Comparison of ENCODE assay signal across 12 mouse cellular contexts in the genomic region with DNA sequence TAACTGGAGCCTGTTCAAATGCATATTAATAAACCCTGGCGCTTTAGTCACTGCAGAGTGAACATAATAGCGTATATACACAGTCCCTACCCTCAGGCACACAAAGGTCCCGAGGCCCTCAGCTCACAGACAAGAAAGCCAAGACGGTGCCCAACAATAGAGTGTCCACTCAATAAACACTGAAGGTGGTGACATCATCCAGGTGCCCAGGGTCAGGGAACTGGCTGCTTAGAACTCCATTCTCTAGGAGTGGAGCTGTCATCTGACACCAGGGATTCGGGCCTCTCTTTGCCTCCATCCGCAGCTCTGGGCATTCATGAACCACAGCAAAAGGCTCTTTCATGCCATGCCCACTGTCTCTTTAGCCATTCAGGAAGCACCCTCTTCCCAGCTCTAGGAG. TPM values are rescaled to one million over a fixed set of nuclear protein-coding genes. Genes with fewer than 3 reads are reported as not detected.
DNase-seq lines count a peak whose midpoint lies in the region; ATAC-seq and TF ChIP-seq lines count a peak whose summit lies in the region.
"Had no signal": no experiment of that assay in that cellular context is flagged by ENCODE, and none has a peak within 500 bp of the region (broad histone marks: within the 10 kb centered on the region; RNA-seq: fewer than 3 reads in every experiment).

No protein-coding gene starts in this region.

- TF ChIP-seq POLR2A in thymus, adult 2 months (IDR thresholded peaks at IDR 0.05; ENCODE audit: control insufficient read depth, extremely low read depth, insufficient read depth, low read length, poor library complexity), result no peak

- 41% methylated on average over 6 of the region's 6 CpGs for WGBS in kidney, embryonic 15.5 days
- 45% methylated on average over 6 of the region's 6 CpGs for WGBS in embryonic facial prominence, embryonic 10.5 days
- WGBS in forebrain, embryonic 15.5 days, result 4% methylated on average over 6 of the region's 6 CpGs
- whole genome bisulfite sequencing in midbrain, embryonic 14.5 days, result 9% methylated on average over 6 of the region's 6 CpGs
- WGBS in thymus, adult 2 months, result 97% methylated on average over 6 of the region's 6 CpGs

- peaks cover 35% of the 10 kb centered on the region for H3K36me3 ChIP-seq in kidney, embryonic 15.5 days
- H3K36me3 ChIP-seq in embryonic facial prominence, embryonic 10.5 days (replicated peaks), result peaks cover 52% of the 10 kb centered on the region
- H3K36me3 ChIP-seq in forebrain, embryonic 15.5 days, result peaks cover 6% of the 10 kb centered on the region
- H3K36me3 ChIP-seq in midbrain, embryonic 14.5 days (ENCODE audit: control insufficient read depth, insufficient read depth, low read length), result 0 out of 2 replicates have a peak, but pooled peaks cover 3% of the 10 kb centered on the region
- no peaks in the 10 kb centered on the region for H3K36me3 ChIP-seq in thymus, adult 2 months (ENCODE audit: control insufficient read depth, insufficient read depth, low read length)

- H3K27ac ChIP-seq in kidney, embryonic 15.5 days, result no peak overlapping the region
- H3K27ac ChIP-seq in embryonic facial prominence, embryonic 10.5 days (replicated peaks), result 0 out of 2 replicates have a peak overlapping the region, but pooled peaks have one; percentile 14
- 0 out of 2 replicates have a peak overlapping the region, but pooled peaks have one; percentile 3 for H3K27ac ChIP-seq in forebrain, embryonic 15.5 days (replicated peaks)
- no peak overlapping the region for H3K27ac ChIP-seq in midbrain, embryonic 14.5 days (replicated peaks; ENCODE audit: low read depth, low read length)
- H3K27ac ChIP-seq in thymus, adult 2 months (ENCODE audit: control insufficient read depth, insufficient read depth, low read length), result no peak overlapping the region
- H3K27ac ChIP-seq: liver, embryonic 12.5 days had no signal

- no peak for ATAC-seq in kidney, embryonic 15.5 days (replicated peaks; ENCODE audit: low FRiP score)
- no peak for ATAC-seq in forebrain, embryonic 15.5 days (replicated peaks)
- ATAC-seq in midbrain, embryonic 14.5 days (ENCODE audit: low FRiP score, low TSS enrichment), result no peak
- ATAC-seq: liver, embryonic 12.5 days had no signal

- no peaks in the 10 kb centered on the region for H3K27me3 ChIP-seq in kidney, embryonic 15.5 days
- H3K27me3 ChIP-seq in embryonic facial prominence, embryonic 10.5 days (replicated peaks; ENCODE audit: low read depth, poor library complexity, severe bottlenecking), result no peaks in the 10 kb centered on the region
- H3K27me3 ChIP-seq in forebrain, embryonic 15.5 days, result no peaks in the 10 kb centered on the region
- no peaks in the 10 kb centered on the region for H3K27me3 ChIP-seq in midbrain, embryonic 14.5 days (ENCODE audit: control insufficient read depth, insufficient read depth, low read length)
- no peaks in the 10 kb centered on the region for H3K27me3 ChIP-seq in thymus, adult 2 months (ENCODE audit: control insufficient read depth, insufficient read depth, low read length)
- H3K27me3 ChIP-seq: liver, embryonic 12.5 days had no signal

- DNase-seq in kidney, postnatal 25 days, result no peak
- DNase-seq in embryonic facial prominence, embryonic 10.5 days (ENCODE audit: low spot score), result peak; percentile 38
- peak; percentile 15 for DNase-seq in midbrain, embryonic 14.5 days
- no peak for DNase-seq in thymus, adult 2 months
- no peak for DNase-seq in frontal cortex, postnatal 25 days (ENCODE audit: low spot score in 2 of 2)
- DNase-seq in spleen, postnatal 14 days (ENCODE audit: low spot score in 2 of 2), result no peak
- DNase-seq: gastrocnemius, postnatal 36 days; heart, postnatal 4 days; thymus, adult 18-20 months had no signal

- no peak for TF ChIP-seq CTCF in thymus, adult 2 months (IDR thresholded peaks at IDR 0.05; ENCODE audit: borderline replicate concordance, control insufficient read depth, extremely low read depth, insufficient read depth, low read length, poor library complexity)

- no peak overlapping the region for H3K4me3 ChIP-seq in kidney, embryonic 15.5 days (replicated peaks)
- peak overlapping the region; percentile 74 for H3K4me3 ChIP-seq in embryonic facial prominence, embryonic 10.5 days
- peak overlapping the region; percentile 65; the same call in 1 of the 2 replicates for H3K4me3 ChIP-seq in forebrain, embryonic 15.5 days
- 0 out of 2 replicates have a peak overlapping the region, but pooled peaks have one; percentile 1 for H3K4me3 ChIP-seq in midbrain, embryonic 14.5 days (replicated peaks; ENCODE audit: low read depth, low read length)
- no peak overlapping the region for H3K4me3 ChIP-seq in thymus, adult 2 months (ENCODE audit: control insufficient read depth, insufficient read depth, low read length)
- H3K4me3 ChIP-seq: liver, embryonic 12.5 days had no signal

- peak overlapping the region; percentile 69 for H3K4me2 ChIP-seq in kidney, embryonic 15.5 days
- H3K4me2 ChIP-seq in forebrain, embryonic 15.5 days (replicated peaks), result peak overlapping the region; percentile 95
- H3K4me2 ChIP-seq in midbrain, embryonic 14.5 days (ENCODE audit: low read length), result peak overlapping the region; percentile 98

- H3K9ac ChIP-seq in kidney, embryonic 15.5 days, result no peak overlapping the region
- peak overlapping the region; percentile 25 for H3K9ac ChIP-seq in forebrain, embryonic 15.5 days (replicated peaks)
- H3K9ac ChIP-seq in midbrain, embryonic 14.5 days (replicated peaks; ENCODE audit: low read length), result peak overlapping the region; percentile 1; the same call in 1 of the 2 replicates
- H3K9ac ChIP-seq: liver, embryonic 12.5 days had no signal

- H3K4me1 ChIP-seq in kidney, embryonic 15.5 days, result peaks cover 34% of the 10 kb centered on the region
- H3K4me1 ChIP-seq in embryonic facial prominence, embryonic 10.5 days, result peaks cover 32% of the 10 kb centered on the region
- peaks cover 26% of the 10 kb centered on the region for H3K4me1 ChIP-seq in forebrain, embryonic 15.5 days
- peaks cover 17% of the 10 kb centered on the region for H3K4me1 ChIP-seq in midbrain, embryonic 14.5 days (ENCODE audit: control insufficient read depth, insufficient read depth, low read length)
- H3K4me1 ChIP-seq in thymus, adult 2 months (replicated peaks; ENCODE audit: control insufficient read depth, insufficient read depth, low read length), result peaks cover 3% of the 10 kb centered on the region; the same call in 1 of the 2 replicates

- no peaks in the 10 kb centered on the region for H3K9me3 ChIP-seq in kidney, embryonic 15.5 days (replicated peaks)
- no peaks in the 10 kb centered on the region for H3K9me3 ChIP-seq in embryonic facial prominence, embryonic 10.5 days
- H3K9me3 ChIP-seq in forebrain, embryonic 15.5 days, result no peaks in the 10 kb centered on the region
- no peaks in the 10 kb centered on the region for H3K9me3 ChIP-seq in midbrain, embryonic 14.5 days (ENCODE audit: control insufficient read depth, low read length)
- H3K9me3 ChIP-seq: liver, embryonic 12.5 days had no signal

RNA-seq across cellular contexts. Expression of a gene that starts 2.7 kb away (rescaled TPM):
- 13.6 and 14.7 TPM in 2 replicates for polyA plus RNA-seq in kidney, embryonic 15.5 days (2015; fragmentation: Nextera tagmentation; extraction: Ambion mirVana)
- polyA plus RNA-seq in embryonic facial prominence, embryonic 10.5 days (2016; fragmentation: Nextera tagmentation; extraction: Ambion mirVana), result 16.5 and 17.6 TPM in 2 replicates
- polyA plus RNA-seq in forebrain, embryonic 15.5 days (2015; fragmentation: Nextera tagmentation; extraction: Ambion mirVana), result 8.5 TPM in 2 replicates
- 3.5 and 6.2 TPM in 2 replicates for polyA plus RNA-seq in midbrain, embryonic 14.5 days (2014; fragmentation: Nextera tagmentation; extraction: Ambion mirVana)
- polyA plus RNA-seq in thymus, adult 2 months (2012; rRNA removed), result 8.0 and 11.5 TPM in 2 replicates

Comparison
In these comparisons a context has a peak if more than half of its experiments do, and no peak if none do; other contexts are left out.
1. H3K27ac ChIP-seq: peak in embryonic facial prominence, embryonic 10.5 days (single experiment) and forebrain, embryonic 15.5 days (single experiment); none in kidney, embryonic 15.5 days (single experiment), midbrain, embryonic 14.5 days (single experiment) and thymus, adult 2 months (single experiment).
2. H3K4me3 ChIP-seq: peak in embryonic facial prominence, embryonic 10.5 days (single experiment), forebrain, embryonic 15.5 days (single experiment) and midbrain, embryonic 14.5 days (single experiment); none in kidney, embryonic 15.5 days (single experiment) and thymus, adult 2 months (single experiment).
3. DNase-seq: peak in embryonic facial prominence, embryonic 10.5 days (single experiment) and midbrain, embryonic 14.5 days (single experiment); none in kidney, postnatal 25 days (0 of 2), thymus, adult 2 months (single experiment), frontal cortex, postnatal 25 days (0 of 2) and spleen, postnatal 14 days (0 of 2).
4. Peak in every context shown above with its lines, with median percentiles within 50 percentile points of each other: H3K4me2 ChIP-seq.